Mouse (Mus musculus) adrenal gland, postnatal 4 days (tissue): ENCODE measurements around the gene Thumpd3. TPM values are rescaled to one million over a fixed set of nuclear protein-coding genes. Genes with fewer than 3 reads are reported as not detected.

Experiments
- DNase-seq, 2 experiments: peaks; one replicate each; pipeline ENCODE4 v3.0.0; 2021 to 2022; ENCODE audit warnings: low spot score in 2 of 2, mixed read lengths in 2 of 2
- long read RNA-seq, 2 experiments: library from polyadenylated mRNA; stranded (forward); transcript quantifications; one replicate each; pipeline ENCODE4 v2.0.0; 2021
- total RNA-seq, 2 experiments: library from RNA; stranded (reverse); gene quantifications; 2 replicates each; pipeline ENCODE4 v1.2.3; 2021

The Thumpd3 gene
- 10 to 100 TPM; 39.6 to 43.4 TPM for total RNA-seq
- long read RNA-seq, experiment 1, transcript Thumpd3-201 (10 exons, 2,163 nt): major isoform, 30 of 43 reads
- long read RNA-seq, experiment 1, partial matches to known transcripts: 2 of 43 reads
- long read RNA-seq, experiment 1, other reads (novel, unspliced or antisense): 10 of 43 reads
- long read RNA-seq, experiment 2, transcript Thumpd3-201 (10 exons, 2,163 nt): major isoform, 53 of 67 reads
- long read RNA-seq, experiment 2, partial matches to known transcripts: 2 of 67 reads
- long read RNA-seq, experiment 2, other reads (novel, unspliced or antisense): 10 of 67 reads

DNA sequence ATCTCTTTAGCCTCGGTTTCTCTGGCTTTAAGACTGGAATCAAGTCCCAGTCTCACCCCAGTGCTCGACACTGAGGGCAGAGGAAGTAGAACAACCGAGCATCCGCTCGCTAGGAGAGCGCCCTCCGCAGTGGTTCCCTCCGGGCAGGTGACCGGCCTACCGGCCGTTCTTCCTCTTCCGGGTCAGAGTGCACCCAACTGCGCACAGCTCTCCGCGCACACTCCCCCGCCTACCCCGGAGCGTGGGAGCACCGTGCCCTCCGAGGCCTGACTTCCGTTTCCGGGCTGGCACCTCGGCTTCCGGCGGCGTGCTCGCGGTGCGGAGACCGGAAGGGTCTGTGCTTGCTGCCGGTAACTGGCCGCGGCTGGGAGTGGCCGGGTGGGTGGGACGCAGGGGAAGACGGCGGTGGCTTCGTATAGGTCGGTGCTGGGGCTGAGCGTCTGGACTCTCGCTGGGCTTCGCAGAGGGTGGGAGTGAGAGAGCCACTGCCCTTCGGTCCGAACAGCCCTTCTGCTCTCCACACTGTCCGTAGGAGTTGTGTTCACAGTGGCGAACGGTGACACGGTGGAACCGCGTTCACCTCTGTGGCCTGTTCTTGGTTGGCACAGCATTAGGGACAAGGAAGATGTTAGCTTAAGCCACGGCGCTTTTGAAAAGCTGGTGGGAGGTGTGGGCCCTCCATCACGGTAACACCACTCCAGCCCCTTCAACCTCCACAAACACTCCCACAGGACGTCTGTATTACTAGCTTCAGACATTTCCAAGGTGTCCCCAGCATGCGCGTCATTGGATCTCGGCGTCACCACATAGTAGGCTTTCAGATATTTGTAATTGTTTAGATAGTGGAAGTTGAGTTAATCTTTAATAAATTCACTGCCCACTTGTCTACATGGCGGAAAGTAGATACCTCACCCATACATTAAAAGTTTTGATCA is at the start of gene Thumpd3:
Thumpd3 (plus strand) TSS at position 185 of the 935 bp plus-strand sequence.
- DNase-seq: peak; percentile 95

DNA sequence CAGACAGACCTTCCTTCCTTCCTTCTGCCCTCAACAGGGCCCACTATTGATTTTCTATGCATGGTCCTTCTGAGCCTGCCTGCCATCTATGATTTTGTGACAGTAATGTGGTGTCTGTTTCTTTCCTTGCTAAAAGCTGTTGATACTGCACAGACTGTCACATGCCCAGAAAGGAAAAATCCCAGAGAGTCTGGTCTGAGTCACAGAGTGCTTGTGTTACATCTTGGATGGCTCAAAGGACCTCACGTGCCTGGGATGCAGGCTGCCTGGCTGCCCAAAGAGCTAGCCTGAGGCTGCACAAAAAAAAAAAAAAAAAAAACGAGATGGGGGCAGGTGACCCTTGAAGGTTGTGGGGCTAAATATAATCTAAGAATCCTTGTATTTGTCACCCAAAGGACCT is 46.8 kb upstream of the Thumpd3 start:
- no peak for DNase-seq

DNA sequence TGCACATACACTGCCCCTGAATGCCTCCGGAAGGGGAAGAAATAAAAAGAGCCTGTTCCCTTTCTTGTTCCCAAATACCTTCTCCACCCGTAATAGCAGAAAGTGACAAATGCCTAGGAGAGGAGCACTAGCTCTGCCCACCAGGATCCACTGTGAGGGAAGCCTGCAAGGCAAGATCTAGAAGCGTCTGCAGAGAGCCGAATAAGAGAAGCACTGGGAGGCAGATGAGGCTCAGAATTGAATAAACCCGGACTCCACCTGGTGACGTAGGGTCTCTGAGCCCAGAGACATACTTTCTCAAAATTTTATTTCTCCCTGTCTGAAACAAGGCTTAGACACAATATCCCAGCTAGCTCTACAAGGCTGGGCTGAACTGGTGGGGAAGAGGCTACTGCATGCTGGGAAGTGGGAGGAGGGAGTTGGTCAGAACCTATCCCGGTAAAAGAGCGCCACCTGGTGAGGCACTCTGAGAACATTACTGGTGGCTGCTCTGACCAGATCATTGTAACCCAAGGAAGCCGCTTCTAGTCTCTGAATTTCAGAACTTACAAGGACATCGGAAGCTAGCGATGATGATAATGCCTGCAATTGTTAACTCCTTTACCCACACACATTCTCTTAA is 45.2 kb upstream of the Thumpd3 start:
- DNase-seq: peak; percentile 64 to 74

DNA sequence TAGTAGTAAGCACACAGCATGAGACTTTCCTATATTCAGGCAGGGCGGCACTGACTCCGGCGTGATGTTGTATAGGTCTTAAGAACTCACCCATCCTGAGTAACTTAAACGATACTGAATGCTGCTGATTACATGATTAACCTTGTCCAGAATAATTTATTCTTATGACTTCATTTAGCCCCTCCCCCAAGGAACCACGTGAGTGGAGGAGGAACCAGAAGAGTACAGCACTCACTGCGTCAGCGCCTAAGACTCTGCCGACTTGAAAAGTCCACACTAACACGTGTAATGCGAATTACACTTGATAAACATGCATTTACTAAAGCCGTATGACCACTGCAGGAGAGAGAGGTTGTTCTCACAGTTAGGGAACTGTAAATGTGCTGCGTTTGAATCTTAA is 44.3 kb upstream of the Thumpd3 start:
- DNase-seq: no peak

DNA sequence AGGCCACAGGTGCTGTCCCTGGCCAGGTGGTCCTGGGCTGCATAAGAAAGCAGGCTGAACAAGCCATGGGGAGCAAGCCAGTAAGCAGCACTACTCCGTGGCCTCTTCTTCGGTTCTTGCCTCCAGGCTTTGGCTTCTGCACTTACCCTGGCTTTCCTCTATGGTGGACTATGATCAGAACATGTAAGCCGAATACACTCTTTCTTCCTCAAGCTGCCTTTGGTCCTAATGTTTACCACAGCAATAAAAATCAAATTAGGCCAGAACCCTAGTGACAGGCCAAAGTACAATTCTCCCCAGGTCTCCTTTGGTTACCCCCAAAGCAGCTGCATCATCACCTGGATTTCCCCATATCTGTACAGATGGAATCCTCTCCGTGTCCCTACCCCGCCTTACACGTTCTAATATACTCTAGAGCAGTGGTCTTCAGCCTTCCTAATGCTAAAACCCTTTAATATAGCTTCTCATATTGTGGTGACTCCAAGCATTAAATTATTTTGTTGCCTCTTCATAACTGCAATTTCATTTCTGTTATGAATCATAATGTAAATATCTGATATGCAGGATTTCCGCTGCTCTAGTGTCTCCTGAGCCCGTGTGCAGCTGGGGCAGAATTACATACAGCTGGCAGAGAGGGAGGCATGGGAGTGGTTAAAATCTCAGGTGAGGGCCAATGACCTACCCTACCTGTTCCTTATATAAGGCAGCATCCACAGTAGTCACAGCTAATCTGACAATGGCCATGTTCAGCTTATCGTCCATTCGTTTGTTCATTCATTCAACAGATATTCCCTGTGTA is 42.5 kb upstream of the Thumpd3 start:
- no peak for DNase-seq

DNA sequence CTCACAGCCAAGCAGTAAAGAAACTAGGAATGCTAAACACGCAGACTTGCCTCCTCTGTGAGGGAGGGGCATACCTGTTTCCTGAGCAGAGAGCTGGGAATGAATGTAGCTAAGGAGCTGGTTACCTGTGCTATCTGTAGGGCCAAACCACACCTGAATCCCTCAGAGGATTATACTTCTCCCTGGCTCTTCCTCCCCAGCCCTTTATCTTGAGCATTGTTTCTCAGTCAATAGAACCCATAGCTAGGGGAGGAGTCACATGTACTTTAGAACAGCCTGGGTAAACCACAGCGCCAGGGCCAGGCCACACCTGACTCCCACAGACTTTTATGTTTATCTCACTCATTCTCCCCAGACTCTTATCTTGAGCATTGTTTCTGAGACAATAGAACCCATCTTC is 39.2 kb upstream of the Thumpd3 start:
- DNase-seq: no peak

DNA sequence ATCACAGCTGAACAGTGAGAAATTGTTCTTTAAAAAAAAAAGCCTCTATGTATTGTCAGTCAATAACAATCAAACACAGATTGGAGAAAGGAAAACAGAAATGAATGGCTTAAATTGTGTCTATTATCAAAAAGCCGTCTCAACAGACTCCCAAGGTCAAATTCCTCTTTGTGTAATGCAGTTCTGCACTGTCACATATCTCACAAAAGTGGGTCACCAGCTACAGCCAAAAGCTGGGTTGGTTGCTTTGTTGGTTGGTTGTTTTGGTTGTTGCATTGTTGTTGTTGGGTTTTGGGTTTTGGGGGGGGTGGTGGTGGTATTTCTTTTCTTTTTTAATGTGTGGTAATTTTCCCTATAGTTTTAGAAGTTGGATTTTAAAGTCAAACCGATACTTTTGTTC is 34.1 kb upstream of the Thumpd3 start:
- no peak for DNase-seq

DNA sequence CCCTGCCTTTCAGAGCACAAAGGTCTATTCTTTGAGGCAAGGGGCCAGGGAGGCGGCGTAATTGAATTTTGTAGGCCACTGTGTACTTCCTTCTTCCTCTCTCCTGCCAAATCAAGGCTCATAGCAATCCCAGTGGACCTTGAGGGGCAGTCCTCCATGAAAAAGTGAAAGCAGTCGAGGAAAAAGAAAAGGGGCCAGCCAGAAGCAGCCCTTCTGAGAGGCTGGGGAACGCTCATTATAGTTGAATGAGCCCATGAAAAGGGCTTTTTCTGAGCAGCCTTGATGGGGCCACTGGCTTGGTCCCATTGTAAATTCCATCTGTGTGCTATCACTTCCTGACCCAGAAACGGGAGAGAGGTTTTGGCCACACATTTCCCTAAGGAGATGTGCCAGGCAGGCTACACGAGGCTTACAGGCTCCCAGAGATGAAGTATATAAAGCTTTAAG is 33.5 kb upstream of the Thumpd3 start:
- no peak for DNase-seq

DNA sequence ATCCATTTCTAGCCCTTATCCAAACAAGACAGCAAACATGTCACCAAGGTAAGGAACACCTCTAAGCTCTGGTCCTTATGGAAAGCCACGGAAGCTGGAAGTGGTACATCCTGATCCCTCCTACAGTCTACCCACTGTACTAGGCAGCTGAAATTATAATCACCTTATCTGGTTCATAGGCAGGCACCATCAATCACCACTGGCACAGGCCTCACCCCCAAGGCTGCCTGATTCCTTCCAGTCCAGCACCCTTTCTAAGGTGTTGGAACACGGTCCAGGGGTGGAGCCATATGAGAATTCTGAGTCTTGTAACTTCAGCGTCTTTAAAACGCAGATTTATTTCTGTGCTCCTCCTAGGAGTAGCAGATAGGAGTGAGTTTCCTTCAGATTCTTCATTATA is 32.5 kb upstream of the Thumpd3 start:
- no peak for DNase-seq

DNA sequence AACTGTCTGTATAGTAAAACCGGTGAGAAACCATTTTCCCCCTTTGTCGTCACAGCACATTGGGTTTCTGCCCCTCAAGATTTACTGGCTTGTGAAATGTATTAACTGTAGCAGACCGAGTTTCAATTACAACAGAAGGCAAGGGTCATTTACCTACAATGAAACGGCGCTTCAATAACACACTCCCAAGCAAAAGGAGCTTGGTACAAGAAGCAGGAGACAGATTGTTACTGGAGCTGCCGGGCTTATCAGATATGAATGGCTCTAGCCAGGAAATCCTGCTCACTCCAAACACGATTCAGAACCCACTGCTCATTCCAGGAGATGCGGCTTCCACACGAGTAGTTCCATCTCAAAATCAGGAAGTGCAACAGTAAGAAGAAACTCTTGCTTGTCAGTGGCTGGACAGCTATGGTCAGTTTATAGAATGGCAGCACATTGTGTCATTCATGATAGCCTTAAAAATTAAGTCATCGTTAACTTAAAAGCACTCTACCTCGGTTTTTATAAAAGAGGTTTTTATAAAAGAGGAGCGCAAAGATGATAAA is 28.5 kb upstream of the Thumpd3 start:
- DNase-seq: no peak

DNA sequence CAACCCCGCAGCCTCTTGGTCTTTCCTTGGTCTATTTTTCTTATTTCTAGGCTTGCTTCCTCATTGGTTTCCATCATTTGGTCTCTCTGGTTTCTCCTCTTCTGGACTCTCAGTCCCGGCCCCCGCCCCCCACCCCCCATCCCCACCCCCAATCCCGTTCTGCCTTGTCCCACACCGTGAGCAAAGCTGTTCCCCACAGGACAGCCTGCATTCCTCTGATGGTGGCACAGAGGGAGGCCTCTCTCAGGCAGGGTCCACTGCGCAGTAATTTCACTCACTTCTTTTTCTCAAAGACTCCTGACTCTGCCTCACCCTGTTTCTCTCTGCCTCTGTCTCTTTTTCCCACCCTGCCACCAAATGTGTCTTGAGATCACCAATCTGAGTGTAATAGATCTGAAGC is 27.9 kb upstream of the Thumpd3 start:
- DNase-seq: no peak

DNA sequence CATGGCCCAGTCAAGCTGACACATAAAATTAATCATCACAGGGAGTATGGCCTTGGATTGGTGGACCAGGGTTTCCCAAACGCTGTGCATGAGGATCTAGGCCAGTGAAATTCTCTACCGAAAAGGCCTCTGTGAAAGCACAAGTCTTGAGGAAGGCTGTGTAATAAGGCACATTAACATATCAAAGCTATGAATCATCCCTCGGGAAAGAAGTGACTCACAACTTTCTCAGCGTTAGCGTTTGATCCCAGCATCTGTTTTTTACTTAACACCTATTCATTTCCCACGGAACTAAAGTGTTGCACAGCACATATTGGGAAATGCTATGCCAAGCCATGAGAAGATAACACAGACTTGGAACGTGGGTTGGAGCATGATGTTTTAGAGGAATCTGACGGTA is 21.2 kb upstream of the Thumpd3 start:
- no peak for DNase-seq

DNA sequence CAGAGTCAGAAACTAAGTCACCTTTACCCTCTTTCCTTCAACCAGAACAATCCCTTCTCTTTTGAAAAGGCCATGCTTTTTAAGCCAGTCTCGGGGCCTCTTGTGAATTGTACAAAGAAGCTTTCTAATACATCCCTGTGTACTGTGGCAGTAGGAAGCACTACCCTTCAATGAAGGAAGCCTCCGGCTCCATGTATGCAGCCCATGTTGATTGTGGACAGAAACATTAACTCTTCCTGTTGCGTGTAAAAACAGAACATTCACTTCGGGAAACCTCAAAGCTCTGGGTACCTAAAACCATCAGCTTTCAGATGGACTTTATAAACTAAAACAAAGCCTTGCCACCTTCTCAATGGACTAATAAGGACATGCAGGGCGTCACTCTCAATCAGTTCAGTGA is 20.3 kb upstream of the Thumpd3 start:
- DNase-seq: no peak

DNA sequence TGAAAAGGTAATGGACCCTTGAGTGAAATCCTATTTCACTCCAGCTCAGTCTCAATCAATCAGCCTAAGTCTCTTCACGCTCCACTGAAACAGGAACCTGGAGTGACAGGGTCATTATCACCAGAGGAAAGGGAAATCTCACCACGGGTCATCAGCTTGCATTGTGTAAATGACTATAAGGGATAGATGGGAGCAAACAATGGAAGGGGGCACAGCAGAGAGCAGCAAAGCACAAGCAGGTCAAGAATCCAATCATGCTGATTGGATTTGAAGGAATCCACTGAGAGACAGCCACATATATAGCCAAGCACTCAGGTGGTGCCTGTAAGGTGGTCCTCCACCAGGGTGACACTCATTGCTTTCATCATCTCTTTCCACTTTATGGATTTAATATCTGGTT is 18.6 kb upstream of the Thumpd3 start:
- no peak for DNase-seq

DNA sequence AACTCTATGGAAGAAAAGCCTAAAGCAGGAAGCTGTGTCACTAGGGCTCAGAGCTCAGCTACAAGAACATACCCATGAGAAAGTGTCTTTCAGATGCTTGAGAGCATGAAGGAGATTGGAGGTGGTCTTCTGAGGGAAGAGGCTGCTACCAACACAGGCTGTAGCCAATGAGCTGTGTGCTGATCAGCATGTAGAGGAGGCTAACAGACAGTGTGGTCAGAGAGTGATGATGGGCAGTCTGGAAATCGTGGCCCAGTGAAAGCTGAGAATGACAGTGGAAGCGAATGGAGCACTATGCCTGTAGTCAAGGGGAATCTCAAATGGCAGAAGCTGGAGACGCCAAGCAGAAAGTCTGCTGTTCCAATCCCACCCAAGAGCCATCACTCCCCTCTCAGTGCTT is 17.0 kb upstream of the Thumpd3 start:
- no peak for DNase-seq

DNA sequence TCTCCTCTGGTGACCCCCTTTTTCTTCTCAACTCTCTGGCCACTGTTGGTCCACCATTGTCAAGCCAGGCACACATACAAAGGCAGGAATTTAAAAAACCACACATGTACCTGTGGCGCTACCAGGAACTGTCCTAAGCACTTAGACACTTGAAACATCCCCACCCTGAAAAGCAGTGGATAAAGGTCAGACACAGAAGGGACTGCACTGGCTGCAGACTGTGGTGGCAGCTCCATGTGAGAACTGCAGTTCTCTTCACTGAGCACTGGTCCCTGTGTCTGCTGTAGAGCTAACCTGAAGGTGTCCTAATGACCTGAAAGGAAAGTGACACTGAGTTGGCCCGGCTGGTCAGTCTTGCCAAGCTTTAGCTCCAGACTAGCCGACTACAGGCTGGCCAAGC is 15.5 kb upstream of the Thumpd3 start:
- DNase-seq: no peak

DNA sequence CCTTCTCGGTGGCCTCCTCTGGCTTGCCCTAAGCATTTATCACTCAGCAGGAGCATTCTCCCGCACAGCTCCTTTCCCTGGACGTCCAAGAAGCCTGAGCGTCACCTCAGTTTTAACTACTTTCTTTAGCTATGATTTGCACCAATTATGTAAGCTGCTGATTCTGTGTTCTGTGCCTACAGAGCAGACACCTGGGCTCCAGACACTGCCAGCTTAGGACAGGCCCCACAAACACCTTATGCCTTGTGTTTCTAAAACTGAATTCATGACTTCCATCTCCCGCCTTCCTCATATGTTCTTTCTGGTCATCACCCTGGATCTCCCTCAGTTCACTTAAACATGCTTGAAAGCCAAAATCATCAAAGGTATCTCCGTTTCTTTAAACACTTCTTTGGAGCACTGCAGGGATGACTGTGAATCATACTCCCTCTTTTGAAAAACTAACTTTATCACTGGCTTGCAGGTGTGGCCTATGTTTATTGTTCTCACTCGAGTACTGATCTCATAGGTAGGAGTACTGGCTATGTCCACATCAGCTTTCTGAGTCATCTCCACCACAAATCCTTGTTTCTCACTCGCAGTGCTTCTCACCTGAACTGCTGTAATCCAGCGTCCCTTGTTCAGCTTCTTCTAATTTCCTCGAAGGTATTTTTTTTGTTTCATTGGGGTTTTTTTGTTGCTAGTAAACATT is 14.9 kb upstream of the Thumpd3 start:
- no peak for DNase-seq

DNA sequence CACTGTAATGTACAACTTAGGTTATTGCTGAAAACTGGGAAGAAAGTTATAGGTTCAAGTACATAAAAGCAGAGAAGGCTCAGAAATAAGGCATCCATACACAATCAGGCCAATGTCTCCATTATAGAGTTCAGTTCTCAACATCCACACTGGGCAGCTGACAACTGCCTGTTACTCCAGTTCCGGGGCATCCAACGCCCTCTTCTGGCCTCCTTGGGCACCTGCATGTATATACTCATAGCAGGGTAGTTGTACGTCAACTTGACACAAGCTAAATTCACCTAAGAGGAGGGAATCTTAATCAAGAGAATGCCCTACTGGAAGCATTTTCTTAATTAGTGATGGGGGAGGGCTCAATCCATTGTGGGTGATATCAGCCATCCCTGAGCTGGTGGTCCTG is 13.9 kb upstream of the Thumpd3 start:
- no peak for DNase-seq

DNA sequence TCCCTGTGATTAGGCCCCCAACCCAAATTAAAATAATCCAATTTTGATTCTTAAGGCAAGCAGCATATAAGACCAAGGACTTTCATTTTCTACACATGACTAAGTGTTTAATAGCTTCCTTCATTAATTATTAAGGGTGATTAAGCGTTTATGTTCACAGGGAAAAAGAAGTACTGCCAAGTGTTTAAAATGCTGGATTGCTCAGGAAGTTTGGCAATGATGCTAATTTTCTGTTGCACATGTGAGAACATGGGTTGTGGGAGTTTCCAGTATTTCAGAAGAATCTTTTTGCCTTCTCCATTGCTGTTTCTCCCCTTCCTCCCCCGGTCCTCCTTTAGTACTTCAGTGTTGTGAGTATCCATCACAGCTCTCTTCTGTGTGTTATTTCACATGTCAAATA is 12.8 kb upstream of the Thumpd3 start:
- DNase-seq: no peak

DNA sequence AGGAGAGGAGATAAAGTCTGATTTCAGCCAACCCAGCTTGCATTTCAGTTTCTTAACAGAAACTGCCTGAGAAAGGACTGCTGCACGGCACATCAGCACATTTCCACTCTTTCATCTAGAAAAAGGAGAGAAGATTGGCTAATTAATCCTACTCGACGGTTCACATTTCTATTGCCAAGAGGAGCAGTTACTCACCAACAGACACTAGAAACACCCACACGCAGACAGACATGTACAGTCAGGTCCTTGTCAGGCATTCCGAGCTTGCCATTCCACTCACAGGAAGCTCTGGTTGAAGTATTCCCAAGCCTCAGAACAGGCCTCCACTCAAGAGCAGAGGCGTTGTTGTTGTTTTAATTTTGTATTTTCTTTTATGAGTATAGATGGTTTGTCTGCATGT is 11.6 kb upstream of the Thumpd3 start:
- DNase-seq: no peak
